ENCODE assay signal across 10 mouse cellular contexts in the genomic region with DNA sequence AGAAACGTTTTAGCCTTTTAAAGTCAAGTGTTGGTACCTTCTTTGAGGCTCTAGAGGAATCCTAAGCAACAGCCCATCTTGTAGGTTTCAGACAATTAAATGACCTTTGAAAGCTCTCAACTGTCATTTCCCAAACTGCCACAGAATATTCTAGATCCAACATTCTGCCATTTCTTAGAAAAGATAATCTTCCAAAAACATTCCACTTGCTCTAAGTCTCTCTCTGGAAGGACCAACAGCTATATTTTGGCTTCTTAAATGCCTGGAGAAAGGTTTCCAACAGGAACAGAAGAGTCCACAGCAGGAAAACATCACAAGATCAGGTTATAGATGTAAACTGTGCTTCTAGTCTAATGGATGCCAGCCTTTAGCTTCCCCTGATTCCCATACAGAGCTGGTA. TPM values are rescaled to one million over a fixed set of nuclear protein-coding genes. Genes with fewer than 3 reads are reported as not detected.
DNase-seq lines count a peak whose midpoint lies in the region; ATAC-seq lines count a peak whose summit lies in the region.
"Had no signal": no experiment of that assay in that cellular context is flagged by ENCODE, and none has a peak within 500 bp of the region (broad histone marks: within the 10 kb centered on the region; RNA-seq: fewer than 3 reads in every experiment).

A gene (minus strand): TSS at position 101 of the 400 bp plus-strand sequence.
A gene (plus strand): TSS at position 162 of the 400 bp plus-strand sequence.

- H3K4me3 ChIP-seq in erythroblast, embryonic 14.5 days (replicated peaks) = peak within 1 kb of the TSS; percentile 84
- peak within 1 kb of the TSS; percentile 97 for H3K4me3 ChIP-seq in megakaryocyte, embryonic 14.5 days (replicated peaks)
- peak within 1 kb of the TSS; percentile 79 for H3K4me3 ChIP-seq in liver, embryonic 12.5 days
- H3K4me3 ChIP-seq in stomach, embryonic 16.5 days (replicated peaks; ENCODE audit: low read length) = peak within 1 kb of the TSS; percentile 92

- H3K9me3 ChIP-seq in erythroblast, embryonic 14.5 days (ENCODE audit: control insufficient read depth, low read length) = no peaks in the 10 kb centered on the region
- no peaks in the 10 kb centered on the region for H3K9me3 ChIP-seq in megakaryocyte, embryonic 14.5 days
- no peaks in the 10 kb centered on the region for H3K9me3 ChIP-seq in liver, embryonic 12.5 days (replicated peaks)
- H3K9me3 ChIP-seq in stomach, embryonic 16.5 days (replicated peaks; ENCODE audit: control insufficient read depth, low read length) = no peaks in the 10 kb centered on the region

- peak within 1 kb of the TSS; percentile 72 for H3K4me2 ChIP-seq in liver, embryonic 12.5 days
- H3K4me2 ChIP-seq in stomach, embryonic 16.5 days (ENCODE audit: low read depth, low read length) = peak within 1 kb of the TSS; percentile 42; the same call in 1 of the 2 replicates

- no peaks in the 10 kb centered on the region for H3K27me3 ChIP-seq in erythroblast, embryonic 14.5 days (ENCODE audit: control insufficient read depth)
- no peaks in the 10 kb centered on the region for H3K27me3 ChIP-seq in megakaryocyte, embryonic 14.5 days (replicated peaks)
- no peaks in the 10 kb centered on the region for H3K27me3 ChIP-seq in liver, embryonic 12.5 days (replicated peaks)
- H3K27me3 ChIP-seq in stomach, embryonic 16.5 days (ENCODE audit: control insufficient read depth, insufficient read depth, low read length) = no peaks in the 10 kb centered on the region

- H3K27ac ChIP-seq in liver, embryonic 12.5 days = no peak within 1 kb of the TSS
- no peak within 1 kb of the TSS for H3K27ac ChIP-seq in stomach, embryonic 16.5 days (ENCODE audit: low read length)

- H3K4me1 ChIP-seq in erythroblast, embryonic 14.5 days (ENCODE audit: control insufficient read depth) = peaks cover 26% of the 10 kb centered on the region
- H3K4me1 ChIP-seq in megakaryocyte, embryonic 14.5 days = peaks cover 14% of the 10 kb centered on the region
- H3K4me1 ChIP-seq in liver, embryonic 12.5 days = peaks cover 12% of the 10 kb centered on the region
- no peaks in the 10 kb centered on the region for H3K4me1 ChIP-seq in stomach, embryonic 16.5 days (ENCODE audit: control insufficient read depth, insufficient read depth, low read length)

- no peak for DNase-seq in right cerebral cortex, postnatal 14 days
- no peak for DNase-seq in embryo, embryonic 11 days
- DNase-seq: kidney, postnatal 14 days had no signal

- H3K36me3 ChIP-seq in erythroblast, embryonic 14.5 days (ENCODE audit: control insufficient read depth) = peaks cover 21% of the 10 kb centered on the region
- H3K36me3 ChIP-seq in megakaryocyte, embryonic 14.5 days (replicated peaks; ENCODE audit: low read length) = peaks cover 5% of the 10 kb centered on the region
- H3K36me3 ChIP-seq in liver, embryonic 12.5 days = peaks cover 7% of the 10 kb centered on the region
- H3K36me3 ChIP-seq in stomach, embryonic 16.5 days (ENCODE audit: control insufficient read depth, insufficient read depth, low read length) = no peaks in the 10 kb centered on the region

- WGBS in liver, embryonic 12.5 days (ENCODE audit: insufficient replicate concordance) = 71% methylated on average over 1 of the region's 1 CpGs
- 61% methylated on average over 1 of the region's 1 CpGs for WGBS in stomach, embryonic 16.5 days

- H3K9ac ChIP-seq in liver, embryonic 12.5 days = no peak within 1 kb of the TSS
- no peak within 1 kb of the TSS for H3K9ac ChIP-seq in stomach, embryonic 16.5 days (ENCODE audit: low read length)

- ATAC-seq in erythroblast, adult 5-6 weeks (replicated peaks; ENCODE audit: low FRiP score, poor library complexity, severe bottlenecking) = no peak
- no peak for ATAC-seq in megakaryocyte, adult 5-6 weeks (ENCODE audit: poor library complexity, severe bottlenecking)
- no peak for ATAC-seq in liver, embryonic 12.5 days
- ATAC-seq in stomach, embryonic 16.5 days (ENCODE audit: insufficient read depth, low FRiP score) = no peak

RNA-seq across cellular contexts. Expression of the first gene that starts in this region (rescaled TPM):
- polyA plus RNA-seq in erythroblast, embryonic 14.5 days (2012) = 1.4 and 1.5 TPM in 2 replicates
- 11.5 and 13.1 TPM in 2 replicates for total RNA-seq in erythroblast, adult 5-6 weeks (2015; ENCODE audit: low replicate concordance)
- total RNA-seq in erythroblast, adult 5-6 weeks (2017; ENCODE audit: low replicate concordance) = 30.2 and 31.0 TPM in 2 replicates
- polyA plus RNA-seq in megakaryocyte, embryonic 14.5 days (2012; ENCODE audit: insufficient read depth, low replicate concordance) = 3.3 TPM in 1 of 2 replicates, not detected in the other
- 5.8 and 6.0 TPM in 2 replicates for total RNA-seq in megakaryocyte, adult 5-6 weeks (2015)
- total RNA-seq in megakaryocyte, adult 5-6 weeks (2017) = 4.2 and 8.6 TPM in 2 replicates
- polyA plus RNA-seq in liver, embryonic 12.5 days (2016; fragmentation: Nextera tagmentation; extraction: Ambion mirVana) = 13.5 and 15.2 TPM in 2 replicates
- polyA plus RNA-seq in stomach, embryonic 16.5 days (2015; fragmentation: Nextera tagmentation; extraction: Ambion mirVana) = 7.2 and 7.9 TPM in 2 replicates

RNA-seq across cellular contexts. Expression of the second gene that starts in this region (rescaled TPM):
- not detected in 2 replicates for polyA plus RNA-seq in erythroblast, embryonic 14.5 days (2012)
- total RNA-seq in erythroblast, adult 5-6 weeks (2015; ENCODE audit: low replicate concordance) = not detected in 2 replicates
- 0.84 TPM in 1 of 2 replicates, not detected in the other for total RNA-seq in erythroblast, adult 5-6 weeks (2017; ENCODE audit: low replicate concordance)
- polyA plus RNA-seq in megakaryocyte, embryonic 14.5 days (2012; ENCODE audit: insufficient read depth, low replicate concordance) = not detected in 2 replicates
- total RNA-seq in megakaryocyte, adult 5-6 weeks (2015) = not detected in 2 replicates
- total RNA-seq in megakaryocyte, adult 5-6 weeks (2017) = not detected in 2 replicates
- not detected in 2 replicates for polyA plus RNA-seq in liver, embryonic 12.5 days (2016; fragmentation: Nextera tagmentation; extraction: Ambion mirVana)
- polyA plus RNA-seq in stomach, embryonic 16.5 days (2015; fragmentation: Nextera tagmentation; extraction: Ambion mirVana) = not detected in 2 replicates
- total RNA-seq: common myeloid progenitor, adult 5-6 weeks had no signal
